Mouse (Mus musculus) embryonic facial prominence, embryonic 11.5 days (tissue): ENCODE measurements around the gene Cntn4. TPM values are rescaled to one million over a fixed set of nuclear protein-coding genes. Genes with fewer than 3 reads are reported as not detected.

Experiments used
- ATAC-seq: fragments of 200-750 bp; cut with Nextera tagmentation; replicated peaks from 2 replicates; pipeline ENCODE4 v1.8.0; 2017; ENCODE audit warnings: low read depth; ENCODE audit not compliant: insufficient number of reproducible peaks, low FRiP score, low TSS enrichment
- DNase-seq: peaks from one replicate; pipeline ENCODE4 v3.0.0-alpha.2; 2015; ENCODE audit warnings: low spot score
- H3K27ac ChIP-seq: fragments of 300-500 bp; sonication (generic); replicated peaks from 2 replicates; pipeline ENCODE4 v1.5.1; 2014; ENCODE audit warnings: mild to moderate bottlenecking, low read depth, low read length, control low read depth
- H3K27me3 ChIP-seq: fragments of 300-500 bp; sonication (generic); 2 replicates; pipeline ENCODE4 v1.6.1; 2014; ENCODE audit warnings: mild to moderate bottlenecking, low read length, moderate library complexity, mixed read lengths; ENCODE audit not compliant: control insufficient read depth, insufficient read depth
- H3K36me3 ChIP-seq: fragments of 300-500 bp; sonication (generic); replicated peaks from 2 replicates; pipeline ENCODE4 v1.6.1; 2014; ENCODE audit warnings: low read depth, mild to moderate bottlenecking, low read length, moderate library complexity, mixed read lengths; ENCODE audit not compliant: control insufficient read depth, insufficient read depth
- H3K4me1 ChIP-seq: fragments of 300-500 bp; sonication (generic); 2 replicates; pipeline ENCODE4 v1.6.1; 2014; ENCODE audit warnings: low read length, mixed read lengths; ENCODE audit not compliant: control insufficient read depth, insufficient read depth
- H3K4me2 ChIP-seq: fragments of 300-500 bp; sonication (generic); 2 replicates; pipeline ENCODE4 v1.6.1; 2014; ENCODE audit warnings: low read depth, mild to moderate bottlenecking, control low read depth, low read length, moderate library complexity
- H3K4me3 ChIP-seq: fragments of 300-500 bp; sonication (generic); 2 replicates; pipeline ENCODE4 v1.5.1; 2014; ENCODE audit warnings: low read depth, low read length, control low read depth
- H3K9ac ChIP-seq: fragments of 300-500 bp; sonication (generic); replicated peaks from 2 replicates; pipeline ENCODE4 v1.6.1; 2014; ENCODE audit warnings: mild to moderate bottlenecking, control low read depth, low read length
- H3K9me3 ChIP-seq: fragments of 300-500 bp; sonication (generic); replicated peaks from 2 replicates; pipeline ENCODE4 v1.6.1; 2016; ENCODE audit warnings: mild to moderate bottlenecking, low read length, inconsistent platforms, mixed read lengths; ENCODE audit not compliant: control insufficient read depth
- WGBS: fragments of 180-500 bp; shearing (Covaris S2); extraction: QIAGEN DNeasy Blood & Tissue Kit; methylation state at CpG from one replicate; pipeline ENCODE4 v1.1.7; 2014; 5-methylcytosine and 5-hydroxymethylcytosine counted together
- polyA plus RNA-seq: library from polyadenylated mRNA; unstranded; fragments of >200 nt; fragmentation: Nextera tagmentation; extraction: Ambion mirVana; gene quantifications from 2 replicates; pipeline ENCODE4 v1.2.1, GENCODE M21; 2014

Gene Cntn4
- polyA plus RNA-seq, 1 experiment from 2014 or later: 2.0 TPM

DNA sequence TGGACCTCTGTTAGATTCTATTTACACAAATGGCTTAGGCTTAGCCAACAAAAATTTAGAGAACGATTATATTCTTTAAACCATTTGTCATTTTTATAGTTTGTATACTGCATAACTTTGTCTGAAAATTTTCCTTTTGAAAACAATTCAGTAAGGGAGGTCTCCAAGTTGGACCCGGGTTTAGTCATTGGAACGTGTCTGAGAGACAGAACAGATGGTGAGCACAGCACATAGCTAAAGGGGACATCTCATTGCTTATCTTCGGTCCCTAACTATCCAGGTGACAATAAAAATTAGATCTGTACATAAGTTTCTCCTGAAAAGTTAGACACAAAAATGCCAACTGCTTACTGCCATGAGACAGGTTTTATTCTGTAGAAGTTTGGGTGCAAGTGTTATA is 420.4 kb downstream of the Cntn4 start:
- Histone ChIP-seq H3K4me1 (no peaks in the 10 kb centered on the region), H3K36me3 (no peaks in the 10 kb centered on the region), H3K4me3 (no peak overlapping the region), H3K9me3 (no peaks in the 10 kb centered on the region), H3K9ac (no peak overlapping the region), H3K4me2 (no peak overlapping the region), H3K27ac (no peak overlapping the region), H3K27me3 (no peaks in the 10 kb centered on the region)
- WGBS: 78% methylated on average over 4 of the region's 4 CpGs
- DNase-seq (no peak), ATAC-seq (no peak)

DNA sequence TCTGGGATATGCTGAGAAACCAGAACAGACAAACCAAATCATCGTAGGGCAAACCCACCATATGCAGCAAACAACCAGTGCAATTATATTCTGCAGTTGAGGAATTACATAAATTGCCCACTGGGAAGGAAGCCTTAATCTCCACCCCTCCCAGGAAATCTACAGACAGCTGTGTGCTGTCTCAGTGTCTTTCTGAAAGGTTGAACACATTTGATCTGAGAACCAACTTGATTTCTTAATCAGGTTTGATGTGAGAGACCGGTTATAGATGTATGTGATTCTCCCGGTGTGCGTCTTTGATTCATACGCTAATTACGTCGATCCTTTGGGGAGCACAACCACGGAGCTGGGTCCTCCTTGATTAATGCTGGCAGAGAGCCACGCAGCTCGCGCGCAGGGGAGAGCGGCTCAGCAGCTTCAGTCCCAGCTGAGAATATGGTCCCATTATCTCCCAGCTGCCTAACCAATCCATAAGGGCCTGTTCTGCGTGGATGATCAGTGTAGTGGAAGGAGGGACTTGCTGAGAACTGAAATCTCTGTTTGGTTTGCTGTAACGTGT is 441.1 kb downstream of the Cntn4 start:
- Histone ChIP-seq H3K27me3 (no peaks in the 10 kb centered on the region), H3K27ac (no peak overlapping the region), H3K4me1 (peaks cover 3% of the 10 kb centered on the region; the same call in 1 of the 2 replicates), H3K4me2 (peak overlapping the region; percentile 30), H3K9ac (peak overlapping the region; percentile 13; the same call in 1 of the 2 replicates), H3K36me3 (no peaks in the 10 kb centered on the region), H3K4me3 (peak overlapping the region; percentile 15), H3K9me3 (no peaks in the 10 kb centered on the region)
- peak; percentile 29 for DNase-seq
- ATAC-seq: peak; percentile 78; the same call in 1 of the 2 replicates
- WGBS: 24% methylated on average over 15 of the region's 15 CpGs

DNA sequence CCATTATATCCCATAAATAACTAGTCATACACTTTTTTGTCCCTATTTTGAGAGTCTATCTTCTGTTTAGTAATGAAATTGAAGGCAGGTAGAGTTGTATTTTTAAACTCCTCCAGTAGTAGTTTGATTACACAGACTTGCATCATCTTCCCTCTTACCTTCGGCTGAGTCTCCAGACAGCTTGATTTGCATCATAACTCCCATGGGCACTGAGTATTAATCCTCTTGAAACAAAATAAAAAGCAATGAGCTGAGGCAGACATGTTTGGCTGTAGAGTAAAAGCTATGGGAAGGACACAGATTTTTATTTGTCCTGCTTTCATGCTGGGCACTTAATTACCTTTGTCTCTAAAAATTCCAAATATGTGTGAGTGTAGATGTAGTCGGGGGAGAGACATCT is 476.1 kb downstream of the Cntn4 start:
- H3K9me3 ChIP-seq: no peaks in the 10 kb centered on the region
- 70% methylated on average over 2 of the region's 2 CpGs for WGBS
- H3K4me3 ChIP-seq: no peak overlapping the region
- ATAC-seq (no peak), DNase-seq (no peak)
- no peaks in the 10 kb centered on the region for H3K4me1 ChIP-seq
- H3K27ac ChIP-seq: no peak overlapping the region
- no peaks in the 10 kb centered on the region for H3K27me3 ChIP-seq
- no peaks in the 10 kb centered on the region for H3K36me3 ChIP-seq
- no peak overlapping the region for H3K4me2 ChIP-seq
- H3K9ac ChIP-seq: no peak overlapping the region

DNA sequence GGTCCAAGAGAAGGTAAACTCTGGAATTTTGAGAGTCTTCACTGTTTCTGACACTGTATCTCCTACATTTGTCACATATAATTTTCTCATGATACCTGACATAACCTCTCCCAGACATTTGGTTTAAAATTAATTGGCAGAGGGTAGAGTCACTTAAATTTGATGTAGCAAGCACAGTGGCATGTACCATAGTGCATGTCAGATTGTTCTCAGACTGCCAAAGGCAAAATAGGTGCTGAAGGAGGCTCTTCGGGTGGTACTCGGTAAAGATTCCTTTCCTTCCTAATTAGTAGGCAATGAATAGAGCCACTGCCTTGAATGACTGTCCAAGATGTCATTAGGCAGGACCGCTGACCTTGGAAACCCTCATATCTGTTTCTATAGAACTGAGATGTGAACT is 477.9 kb downstream of the Cntn4 start:
- Histone ChIP-seq H3K36me3 (no peaks in the 10 kb centered on the region), H3K27me3 (no peaks in the 10 kb centered on the region), H3K9ac (no peak overlapping the region), H3K27ac (no peak overlapping the region), H3K9me3 (no peaks in the 10 kb centered on the region), H3K4me2 (no peak overlapping the region), H3K4me1 (no peaks in the 10 kb centered on the region), H3K4me3 (no peak overlapping the region)
- DNase-seq (no peak), ATAC-seq (no peak)
- 81% methylated on average over 3 of the region's 3 CpGs for WGBS

DNA sequence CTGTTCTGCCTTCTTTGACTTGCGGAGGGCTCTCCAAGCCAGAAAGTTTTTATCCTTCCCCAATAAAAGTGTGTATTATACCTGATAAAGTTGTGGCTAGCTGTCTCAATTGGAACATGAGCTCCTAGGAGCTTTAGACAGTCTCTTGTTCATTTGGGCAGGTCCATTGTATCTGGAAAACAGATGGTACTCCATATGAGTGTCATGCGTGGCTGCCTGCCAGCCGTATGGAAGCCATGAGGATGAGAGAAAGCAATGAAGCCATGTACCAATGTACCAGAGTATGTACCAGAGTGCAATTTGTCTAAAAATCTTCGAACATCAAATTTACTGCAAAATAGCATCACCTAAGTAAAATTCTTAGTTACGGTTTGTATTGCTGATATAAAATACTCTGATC is 500.1 kb downstream of the Cntn4 start:
- ATAC-seq (no peak), DNase-seq (no peak)
- Histone ChIP-seq H3K27me3 (no peaks in the 10 kb centered on the region), H3K4me1 (no peaks in the 10 kb centered on the region), H3K4me2 (no peak overlapping the region), H3K27ac (no peak overlapping the region), H3K36me3 (no peaks in the 10 kb centered on the region), H3K9me3 (no peaks in the 10 kb centered on the region), H3K9ac (no peak overlapping the region), H3K4me3 (no peak overlapping the region)
- WGBS: 88% methylated on average over 5 of the region's 5 CpGs

DNA sequence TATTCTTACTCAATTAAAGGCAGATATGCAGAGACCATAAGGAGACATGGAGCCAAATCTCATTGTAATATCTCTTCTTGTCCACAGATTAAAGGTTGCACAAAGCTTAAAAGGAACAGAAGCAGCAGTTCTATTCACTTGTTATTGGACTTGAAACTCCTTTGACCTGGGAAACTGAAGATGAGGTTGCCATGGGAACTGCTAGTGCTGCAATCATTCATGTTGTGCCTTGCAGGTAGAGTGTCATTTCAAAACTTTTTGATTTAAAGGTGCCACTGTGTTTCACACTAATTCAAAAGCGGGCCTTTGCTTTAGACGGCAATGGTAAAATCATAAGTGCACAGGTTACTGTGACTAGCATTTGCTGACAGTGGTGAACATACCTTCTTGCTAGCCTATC is 504.1 kb downstream of the Cntn4 start:
- Histone ChIP-seq H3K4me2 (no peak overlapping the region), H3K9me3 (no peaks in the 10 kb centered on the region), H3K27ac (no peak overlapping the region), H3K4me1 (no peaks in the 10 kb centered on the region), H3K27me3 (no peaks in the 10 kb centered on the region), H3K9ac (no peak overlapping the region), H3K36me3 (no peaks in the 10 kb centered on the region), H3K4me3 (no peak overlapping the region)
- ATAC-seq: no peak
- no peak for DNase-seq
- WGBS: 86% methylated on average over 2 of the region's 2 CpGs

DNA sequence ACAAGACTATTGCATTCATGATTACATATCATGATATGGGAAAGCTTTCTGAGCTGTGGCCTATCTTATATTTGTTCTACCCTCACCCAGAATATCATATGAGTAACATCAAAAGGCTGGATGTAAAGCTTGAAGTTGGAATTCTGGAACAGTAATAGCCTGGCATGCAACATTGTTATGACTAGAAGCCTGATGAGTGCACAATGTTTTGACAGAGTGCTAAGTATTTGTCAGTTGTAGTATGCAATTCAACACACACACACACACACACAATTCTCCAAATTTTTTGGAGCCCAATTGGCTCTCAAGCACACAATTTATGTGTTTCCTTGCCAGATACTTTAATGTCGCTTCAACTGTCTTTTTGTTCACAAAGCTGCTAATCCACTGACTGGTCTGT is 523.5 kb downstream of the Cntn4 start:
- Histone ChIP-seq H3K9me3 (no peaks in the 10 kb centered on the region), H3K27me3 (no peaks in the 10 kb centered on the region), H3K36me3 (no peaks in the 10 kb centered on the region), H3K9ac (no peak overlapping the region), H3K4me3 (no peak overlapping the region), H3K27ac (no peak overlapping the region), H3K4me1 (no peaks in the 10 kb centered on the region), H3K4me2 (no peak overlapping the region)
- DNase-seq: no peak
- ATAC-seq: no peak
- 82% methylated on average over 1 of the region's 1 CpGs for whole genome bisulfite sequencing

DNA sequence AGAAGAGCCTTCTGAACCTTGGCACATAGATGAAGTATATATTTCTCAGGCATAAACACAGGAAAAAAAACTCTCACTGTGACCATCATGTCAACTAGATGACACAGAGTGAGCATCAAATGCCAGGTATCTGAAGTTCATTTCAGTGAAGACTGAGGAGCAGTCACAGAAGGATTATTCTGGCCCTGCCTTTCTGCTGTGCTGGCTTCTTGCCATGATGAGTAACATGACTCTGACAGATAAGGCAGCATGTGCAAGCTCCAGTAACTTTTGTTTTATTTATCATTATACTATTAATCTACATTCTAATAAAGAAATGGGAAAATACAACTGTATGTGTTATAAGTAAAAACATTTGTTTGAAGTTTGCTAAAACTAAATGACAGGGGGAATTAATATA is 529.9 kb downstream of the Cntn4 start:
- Histone ChIP-seq H3K36me3 (no peaks in the 10 kb centered on the region), H3K4me1 (no peaks in the 10 kb centered on the region), H3K27ac (no peak overlapping the region), H3K9me3 (no peaks in the 10 kb centered on the region), H3K4me3 (no peak overlapping the region), H3K4me2 (no peak overlapping the region), H3K27me3 (no peaks in the 10 kb centered on the region), H3K9ac (no peak overlapping the region)
- DNase-seq (no peak), ATAC-seq (no peak)
